In genomic region chr14:73996229-73996628, GRCm38 (mm10) we compare ENCODE assay signal across 28 mouse cellular contexts.
A peak's percentile ranks its signal among the peaks of the same experiment; 100 is the strongest.
DNase-seq lines count a peak whose midpoint lies in the region; ATAC-seq and TF ChIP-seq lines count a peak whose summit lies in the region.
"Had no signal": no experiment of that assay in that cellular context is flagged by ENCODE, and none has a peak within 500 bp of the region (broad histone marks: within the 10 kb centered on the region; RNA-seq: fewer than 3 reads in every experiment).

No protein-coding gene starts in this region.

- peak; percentile 24 for TF ChIP-seq CTCF in heart, adult 2 months (IDR thresholded peaks at IDR 0.05)
- TF ChIP-seq CTCF in lung, embryonic 14.5 days (IDR thresholded peaks at IDR 0.05; ENCODE audit: low read depth), result 0 out of 2 replicates have a peak, but pooled peaks have one; percentile 7
- TF ChIP-seq CTCF in MEL (IDR thresholded peaks at IDR 0.05 in 2 of 3, conservative IDR thresholded peaks at IDR 0.05 in 1 of 3; ENCODE audit: control insufficient read depth in 1 of 3, insufficient read depth in 1 of 3, low read depth in 2 of 3, low read length in 3 of 3, poor library complexity in 1 of 3, severe bottlenecking in 1 of 3), result peak in 2 of 3 experiments; percentile 55 to 71; a peak in 4 of 6 replicates

- H3K4me2 ChIP-seq in lung, embryonic 14.5 days, result no peak overlapping the region
- H3K4me2 ChIP-seq: embryonic facial prominence, embryonic 12.5 days; embryonic facial prominence, embryonic 15.5 days; heart, embryonic 12.5 days; heart, embryonic 15.5 days; hindbrain, embryonic 14.5 days had no signal

- no peaks in the 10 kb centered on the region for H3K79me2 ChIP-seq in heart, adult 2 months (replicated peaks; ENCODE audit: control insufficient read depth, insufficient read depth, low read length)
- no peaks in the 10 kb centered on the region for H3K79me2 ChIP-seq in MEL (ENCODE audit: control insufficient read depth, insufficient read depth, low read length, poor library complexity)

- no peak for TF ChIP-seq POLR2A in heart, adult 2 months (IDR thresholded peaks at IDR 0.05; ENCODE audit: insufficient read depth, low read depth, low read length)
- TF ChIP-seq POLR2A in MEL (IDR thresholded peaks at IDR 0.05; ENCODE audit: control insufficient read depth in 1 of 2, insufficient read depth in 1 of 2, low read depth in 1 of 2, low read length in 2 of 2, poor library complexity in 1 of 2), result no peak

- H3K36me3 ChIP-seq in heart, adult 2 months (ENCODE audit: control insufficient read depth, insufficient read depth, low read length), result no peaks in the 10 kb centered on the region
- H3K36me3 ChIP-seq in lung, embryonic 14.5 days (ENCODE audit: insufficient read depth), result no peaks in the 10 kb centered on the region
- H3K36me3 ChIP-seq in MEL (ENCODE audit: control insufficient read depth in 1 of 2, insufficient read depth in 2 of 2, low read length in 2 of 2), result no peaks in the 10 kb centered on the region
- H3K36me3 ChIP-seq: embryonic facial prominence, embryonic 12.5 days; embryonic facial prominence, embryonic 15.5 days; heart, embryonic 12.5 days; heart, embryonic 15.5 days had no signal

- no peaks in the 10 kb centered on the region for H3K27me3 ChIP-seq in heart, adult 2 months (ENCODE audit: control insufficient read depth, insufficient read depth, low read length)
- H3K27me3 ChIP-seq in lung, embryonic 14.5 days (ENCODE audit: insufficient read depth, low read length), result no peaks in the 10 kb centered on the region
- H3K27me3 ChIP-seq in MEL (ENCODE audit: control insufficient read depth in 1 of 2, insufficient read depth in 2 of 2, low read length in 2 of 2), result no peaks in the 10 kb centered on the region
- H3K27me3 ChIP-seq: CH12.LX; embryonic facial prominence, embryonic 12.5 days; embryonic facial prominence, embryonic 15.5 days; heart, embryonic 12.5 days; heart, embryonic 15.5 days had no signal

- DNase-seq in heart, adult 2 months, result no peak
- DNase-seq in heart, postnatal 4 days, result no peak
- no peak for DNase-seq in lung, embryonic 14.5 days
- DNase-seq in lung, postnatal 10 days, result no peak
- peak; percentile 56 for DNase-seq in MEL (ENCODE audit: low read depth, low spot score)
- no peak for DNase-seq in adrenal gland, adult 18-20 months (ENCODE audit: low spot score in 2 of 2)
- DNase-seq: adrenal gland, adult 2 months; adrenal gland, postnatal 14 days; B cell, adult 2 months; cerebellum, adult 11 months; cerebellum, adult 2 months; cerebellum, adult 9-11 months; cerebellum, postnatal 25 days; forebrain, postnatal 0 days; gastrocnemius, adult 2 months; gastrocnemius, postnatal 14 days; heart, adult 11 months; heart, postnatal 10 days; heart, postnatal 36 days had no signal

- H3K9ac ChIP-seq in heart, adult 2 months (ENCODE audit: low read depth, low read length), result no peak overlapping the region
- no peak overlapping the region for H3K9ac ChIP-seq in lung, embryonic 14.5 days
- H3K9ac ChIP-seq in MEL (ENCODE audit: control insufficient read depth, low read depth, low read length, poor library complexity, severe bottlenecking), result no peak overlapping the region
- H3K9ac ChIP-seq: embryonic facial prominence, embryonic 12.5 days; embryonic facial prominence, embryonic 15.5 days; forebrain, postnatal 0 days; heart, embryonic 12.5 days; heart, embryonic 15.5 days; hindbrain, embryonic 14.5 days had no signal

- peak; percentile 37 for TF ChIP-seq RAD21 in MEL (IDR thresholded peaks at IDR 0.05; ENCODE audit: low read depth, low read length)

- H3K4me1 ChIP-seq in heart, adult 2 months (ENCODE audit: control insufficient read depth, insufficient read depth, low read length), result no peaks in the 10 kb centered on the region
- H3K4me1 ChIP-seq in lung, embryonic 14.5 days (ENCODE audit: insufficient read depth), result no peaks in the 10 kb centered on the region
- H3K4me1 ChIP-seq in MEL (ENCODE audit: control insufficient read depth in 1 of 2, insufficient read depth in 2 of 2, low read length in 2 of 2), result no peaks in the 10 kb centered on the region
- H3K4me1 ChIP-seq: embryonic facial prominence, embryonic 12.5 days; embryonic facial prominence, embryonic 15.5 days; heart, embryonic 12.5 days; heart, embryonic 15.5 days had no signal

- no peak overlapping the region for H3K27ac ChIP-seq in heart, adult 2 months
- no peak overlapping the region for H3K27ac ChIP-seq in lung, embryonic 14.5 days (ENCODE audit: low read depth)
- H3K27ac ChIP-seq in MEL (ENCODE audit: control insufficient read depth, low read depth, low read length), result no peak overlapping the region
- H3K27ac ChIP-seq: embryonic facial prominence, embryonic 12.5 days; embryonic facial prominence, embryonic 15.5 days; gastrocnemius, adult 2 months; heart, embryonic 15.5 days; hindbrain, embryonic 14.5 days; hindbrain, postnatal 0 days had no signal

- TF ChIP-seq EP300 in heart, adult 2 months (IDR thresholded peaks at IDR 0.05; ENCODE audit: insufficient read depth, low read depth, low read length), result no peak
- TF ChIP-seq EP300 in MEL (IDR thresholded peaks at IDR 0.05; ENCODE audit: low read depth in 1 of 2, low read length in 2 of 2), result no peak

- no peak overlapping the region for H3K4me3 ChIP-seq in heart, adult 2 months
- H3K4me3 ChIP-seq in lung, embryonic 14.5 days (ENCODE audit: low read depth, low read length), result no peak overlapping the region
- H3K4me3 ChIP-seq in MEL (ENCODE audit: control insufficient read depth in 1 of 2, insufficient read depth in 1 of 2, low read depth in 2 of 2, low read length in 2 of 2), result no peak overlapping the region
- H3K4me3 ChIP-seq: embryonic facial prominence, embryonic 12.5 days; embryonic facial prominence, embryonic 15.5 days; gastrocnemius, adult 2 months; heart, embryonic 12.5 days; heart, embryonic 15.5 days had no signal

- ATAC-seq in lung, embryonic 14.5 days (ENCODE audit: insufficient read depth), result no peak
- ATAC-seq: forebrain, embryonic 14.5 days; forebrain, postnatal 0 days; hindbrain, postnatal 0 days; inflammation-experienced regulatory T-cells, adult 6 months had no signal

- intact Hi-C loops in heart, adult 2 months (cut with DNase I), result no loop called here

- H3K9me3 ChIP-seq in lung, embryonic 14.5 days (ENCODE audit: low read depth, low read length), result no peaks in the 10 kb centered on the region
- no peaks in the 10 kb centered on the region for H3K9me3 ChIP-seq in MEL (replicated peaks; ENCODE audit: insufficient read depth, low read length)
- H3K9me3 ChIP-seq: embryonic facial prominence, embryonic 12.5 days; embryonic facial prominence, embryonic 15.5 days; heart, embryonic 15.5 days had no signal

- 88% methylated on average over 4 of the region's 4 CpGs for WGBS in heart, adult 2 months
- WGBS in lung, embryonic 14.5 days, result 90% methylated on average over 4 of the region's 4 CpGs

TF ChIP-seq in MEL, 35 proteins besides CTCF, POLR2A, EP300 and RAD21:
- TF ChIP-seq KAT2A (conservative IDR thresholded peaks at IDR 0.05; ENCODE audit: low read depth, low read length) (no peak), SMC3 (IDR thresholded peaks at IDR 0.05; ENCODE audit: low read depth, low read length) (peak; percentile 62), TCF12 (IDR thresholded peaks at IDR 0.05; ENCODE audit: low read depth, low read length) (no peak), HCFC1 (IDR thresholded peaks at IDR 0.05; ENCODE audit: low read depth, low read length) (no peak), ZMIZ1 (IDR thresholded peaks at IDR 0.05; ENCODE audit: low read depth, low read length) (no peak)
TF ChIP-seq in MEL: peak in this region for 1.

Comparison
In these comparisons a context has a peak if more than half of its experiments do, and no peak if none do; other contexts are left out.
1. CTCF ChIP-seq: peak in every context shown above with its lines; median percentile 63 in MEL; 24 in heart, adult 2 months; 7 in lung, embryonic 14.5 days.